Mouse (Mus musculus) c-Kit-positive CD71-negative TER-119-negative erythroid progenitor cells, embryonic 14.5 days (primary cell): ENCODE data around the gene Fam117a.
A peak's percentile ranks its signal among the peaks of the same experiment; 100 is the strongest.
"Not testable (repeated sequence)": the region's sequence is repeated elsewhere in the genome, so short reads cannot be mapped to it uniquely, and the experiment has no call there.

Experiments used
- DNase-seq: peaks from one replicate; pipeline ENCODE4 v3.0.0-alpha.2; 2013; ENCODE audit warnings: low read depth

Fam117a gene

GRCm38 (mm10) chr11:95392708-95393499 lies 56.1 kb downstream of the Fam117a start:
- no peak for DNase-seq

GRCm38 (mm10) chr11:95393500-95393816 lies 56.6 kb downstream of the Fam117a start:
- no peak for DNase-seq

GRCm38 (mm10) chr11:95394112-95394511 lies 57.3 kb downstream of the Fam117a start:
- no peak for DNase-seq

DNA sequence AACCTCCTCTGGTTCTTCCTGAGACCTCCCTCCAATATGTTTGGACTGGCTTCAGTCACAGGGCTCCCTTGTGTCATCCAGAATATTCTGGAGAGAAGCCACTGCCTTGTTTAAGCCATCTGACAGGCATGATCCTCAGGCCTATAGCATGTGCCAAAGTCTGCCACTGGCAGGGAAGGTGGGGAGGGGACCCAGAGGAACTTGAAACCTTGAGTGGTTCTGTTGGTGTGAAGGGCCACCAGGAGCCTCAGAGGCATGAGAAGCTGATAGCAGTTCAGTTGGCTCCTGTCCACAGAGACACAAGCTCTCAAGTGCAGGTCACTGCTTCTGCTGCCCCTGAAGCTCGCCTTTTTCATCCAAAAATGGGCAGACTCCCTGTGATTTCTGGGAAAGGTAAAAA lies 59.7 kb downstream of the Fam117a start:
- no peak for DNase-seq

DNA sequence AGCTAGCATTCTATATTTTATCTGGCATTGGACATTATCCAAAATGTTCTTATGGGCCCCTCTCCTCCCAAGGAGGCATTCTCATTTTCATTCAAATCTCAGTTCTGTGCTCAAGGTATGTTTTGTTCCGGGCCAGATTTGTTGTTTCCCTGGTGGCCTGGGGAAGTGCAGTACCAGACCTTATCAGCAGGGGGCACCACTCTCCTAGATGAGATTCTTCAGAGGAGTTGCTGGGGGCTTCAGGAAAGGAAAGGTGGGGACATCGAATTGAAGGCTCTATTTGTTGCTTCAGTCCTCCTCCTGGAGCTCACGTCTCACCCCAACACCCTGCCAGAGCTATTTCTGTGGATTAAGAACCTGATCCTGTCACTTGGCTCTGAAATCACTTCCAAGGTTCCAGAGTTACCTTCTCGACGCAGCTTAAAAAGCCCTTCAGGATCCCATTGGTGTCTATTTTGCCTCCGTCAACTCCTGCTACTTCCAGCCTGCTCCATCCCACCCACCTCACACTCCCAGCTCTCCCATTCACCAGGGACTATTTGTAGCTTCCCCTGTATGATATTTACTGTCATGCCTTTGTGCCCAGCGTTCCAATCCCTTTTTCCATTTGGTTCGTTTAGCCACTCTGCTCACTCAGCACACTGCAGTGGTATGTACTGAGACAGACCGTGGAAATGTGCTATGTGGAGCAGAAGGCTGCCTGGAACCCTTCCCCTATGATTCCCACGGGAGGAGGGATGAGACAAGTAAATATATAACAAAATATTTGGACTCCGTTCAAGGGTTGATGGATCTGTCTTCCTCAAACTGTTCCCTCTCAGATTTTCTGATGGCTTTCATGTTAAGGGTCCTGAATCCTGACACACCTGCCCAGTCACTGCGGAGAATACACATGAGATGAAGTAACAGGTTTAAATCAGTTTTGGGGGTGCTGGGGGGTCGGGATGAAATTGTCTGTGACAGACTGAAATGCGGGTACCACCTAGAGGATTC lies 61.3 kb downstream of the Fam117a start:
- DNase-seq, result peak; percentile 56

- DNase-seq, result no peak
Measured at GRCm38 (mm10) chr11:95399520-95400020, 62.8 kb downstream of the Fam117a start.

- DNase-seq, result no peak
Measured at GRCm38 (mm10) chr11:95401568-95401967, 64.8 kb downstream of the Fam117a start.

GRCm38 (mm10) chr11:95402196-95402595 lies 65.4 kb downstream of the Fam117a start:
- DNase-seq, result no peak

GRCm38 (mm10) chr11:95402658-95403101 lies 65.9 kb downstream of the Fam117a start:
- no peak for DNase-seq

GRCm38 (mm10) chr11:95403382-95404340 lies 66.8 kb downstream of the Fam117a start:
- no peak for DNase-seq

DNA sequence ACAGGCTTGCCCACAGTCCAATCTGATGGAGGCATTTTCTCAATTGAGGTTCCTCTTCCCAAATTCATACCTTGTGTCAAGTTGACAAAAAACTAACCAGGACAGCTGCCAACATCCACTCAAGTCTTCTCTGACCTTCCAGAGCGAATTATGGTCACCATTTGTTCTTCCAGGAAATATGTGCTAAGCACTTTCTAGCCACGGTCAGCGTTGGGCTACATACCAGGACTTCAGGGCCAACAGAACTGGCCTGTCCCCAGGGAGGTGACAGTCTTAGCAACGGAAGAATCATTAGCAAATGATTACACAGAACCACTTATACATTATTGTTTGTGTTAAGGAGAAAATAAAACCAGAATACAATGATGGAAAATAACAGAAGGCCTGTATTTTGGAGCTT lies 69.0 kb downstream of the Fam117a start:
- DNase-seq, result no peak

DNA sequence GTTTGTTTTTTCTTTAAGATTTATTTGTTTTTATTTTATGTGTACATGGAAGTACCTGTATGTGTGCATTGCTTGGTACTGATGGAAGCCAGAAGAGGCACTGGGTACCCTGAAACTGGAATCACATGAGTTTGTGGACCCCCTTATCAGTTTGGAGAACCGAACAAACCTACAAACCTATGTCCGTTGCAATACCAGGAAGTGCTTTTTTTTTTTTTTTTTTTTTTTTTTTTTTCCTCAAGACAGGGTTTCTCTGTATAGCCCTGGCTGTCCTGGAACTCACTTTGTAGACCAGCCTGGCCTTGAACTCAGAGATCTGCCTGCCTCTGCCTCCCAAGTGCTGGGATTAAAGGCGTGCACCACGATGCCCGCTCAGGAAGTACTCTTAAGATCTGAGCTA lies 69.6 kb downstream of the Fam117a start:
- DNase-seq, result not testable (repeated sequence)

GRCm38 (mm10) chr11:95409450-95410112 lies 72.8 kb downstream of the Fam117a start:
- DNase-seq, result no peak

- no peak for DNase-seq
Measured at GRCm38 (mm10) chr11:95411453-95412013, 74.7 kb downstream of the Fam117a start.

DNA sequence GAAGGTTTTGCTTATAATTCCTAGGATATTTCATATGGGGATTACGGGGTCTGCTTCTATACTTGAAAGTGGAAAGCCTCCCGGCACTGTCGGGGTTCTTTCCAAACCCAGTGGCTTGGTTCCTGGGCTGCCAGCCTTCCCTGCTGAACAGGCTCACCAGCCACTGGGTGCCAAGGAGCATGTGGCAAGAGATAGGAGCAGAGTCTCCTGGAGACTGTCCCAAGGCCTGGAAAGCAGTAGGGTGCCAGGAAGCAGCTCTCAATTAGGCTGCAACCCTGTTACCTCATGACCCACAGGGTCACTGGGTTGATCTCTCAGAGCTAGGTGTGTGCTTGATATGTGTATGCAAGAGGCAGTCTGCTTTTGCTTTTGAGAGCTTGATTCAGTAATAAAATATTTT lies 75.8 kb downstream of the Fam117a start:
- DNase-seq, result no peak

DNA sequence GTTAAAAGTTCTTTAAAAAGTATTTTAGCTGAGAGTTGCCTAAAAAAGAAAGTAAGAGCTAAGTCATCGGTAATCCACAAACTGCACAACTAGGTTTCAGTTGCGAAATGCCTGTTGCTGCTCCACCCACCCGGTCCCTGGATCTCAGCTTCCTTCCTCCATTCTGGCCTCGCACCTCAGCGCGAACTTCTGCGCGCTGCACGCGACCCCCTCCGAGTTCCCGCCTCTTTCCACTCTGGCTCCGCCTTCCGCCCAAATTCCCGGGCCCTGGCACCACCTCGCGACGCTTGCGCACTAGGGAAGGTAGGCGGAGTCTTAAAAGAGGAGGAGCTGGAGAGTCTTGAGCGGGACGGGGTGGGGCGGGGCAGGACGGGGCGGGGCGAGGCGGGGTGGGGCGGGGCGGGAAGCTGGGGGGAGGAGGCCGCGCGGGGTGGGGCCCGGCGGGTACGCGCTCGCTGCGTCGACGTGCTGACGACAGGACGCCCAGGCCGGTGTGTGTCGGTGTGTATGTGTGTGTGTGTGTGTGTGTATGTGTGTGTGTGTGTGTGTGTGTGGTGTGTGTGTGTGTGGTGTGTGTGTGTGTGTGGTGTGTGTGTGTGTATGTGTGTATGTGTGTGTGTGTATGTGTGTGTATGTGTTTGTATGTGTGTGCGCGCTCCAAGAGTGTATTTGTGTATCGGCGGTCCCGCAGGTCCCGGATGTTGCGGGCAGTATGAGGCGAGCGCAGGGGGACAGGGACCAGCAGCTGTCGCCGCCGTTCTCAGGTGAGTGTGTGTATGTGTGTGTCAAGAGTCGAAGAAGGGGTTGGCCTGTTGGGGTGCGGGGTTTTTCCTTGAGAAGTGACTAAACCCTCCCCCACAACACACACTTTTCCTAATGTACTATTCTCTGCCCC lies 77.1 kb downstream of the Fam117a start, which contains the start of gene Spop:
Spop (plus strand) TSS at position 440 of the 895 bp plus-strand sequence.
- peak; percentile 95 for DNase-seq

- peak; percentile 99 for DNase-seq
Measured at GRCm38 (mm10) chr11:95414536-95415161, 77.8 kb downstream of the Fam117a start.

DNA sequence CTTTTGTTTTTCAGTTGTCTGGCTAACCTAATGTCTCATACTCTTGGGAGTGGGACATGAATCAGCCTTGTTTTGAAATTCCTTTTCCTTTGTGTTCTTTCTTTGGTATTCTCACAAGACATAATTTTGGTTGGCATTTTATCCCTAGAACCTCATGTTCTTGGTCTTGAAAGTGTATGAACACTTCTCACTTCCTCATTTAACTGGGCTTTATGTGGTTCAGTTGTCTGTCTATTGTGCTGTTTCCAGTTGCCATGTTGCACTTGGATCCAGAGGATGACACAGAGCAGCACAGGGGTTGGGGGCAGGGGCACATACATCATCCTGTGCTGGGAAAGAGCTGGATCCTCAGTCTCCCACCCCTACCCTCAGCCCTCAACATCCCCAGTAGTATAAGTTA lies 79.1 kb downstream of the Fam117a start:
- peak; percentile 19 for DNase-seq

DNA sequence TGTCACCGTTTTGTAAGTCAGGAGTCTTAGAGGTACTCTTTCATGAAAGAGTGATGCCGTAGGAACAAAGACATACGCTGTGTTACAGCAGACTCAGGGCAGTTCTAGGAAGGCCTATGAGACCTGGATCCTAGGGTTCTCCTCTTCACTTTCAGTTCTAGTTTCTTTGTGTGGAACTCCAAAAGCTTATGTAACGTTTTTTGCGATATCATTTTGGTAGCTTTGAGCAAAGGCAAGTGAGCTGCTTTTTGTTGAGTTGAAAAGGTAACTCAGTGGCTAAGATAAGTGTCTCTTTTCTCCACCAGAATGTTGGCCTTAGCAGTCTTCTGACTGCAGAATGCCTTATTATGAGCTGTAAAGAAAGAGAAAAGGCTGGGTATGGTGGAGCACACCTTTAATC lies 80.5 kb downstream of the Fam117a start:
- no peak for DNase-seq
